Comparison of ENCODE assay signal across 9 mouse cellular contexts in genomic region chr5:139150603-139151031, GRCm38 (mm10). TPM values are rescaled to one million over a fixed set of nuclear protein-coding genes. Genes with fewer than 3 reads are reported as not detected.
DNase-seq lines count a peak whose midpoint lies in the region; ATAC-seq and TF ChIP-seq lines count a peak whose summit lies in the region.
"Had no signal": no experiment of that assay in that cellular context is flagged by ENCODE, and none has a peak within 500 bp of the region (broad histone marks: within the 10 kb centered on the region; RNA-seq: fewer than 3 reads in every experiment).

No protein-coding gene starts in this region.

- in situ Hi-C loops in CH12.LX (cut with MboI; ENCODE audit: low pct_ligation_motif_present, low pct_unique_long_range_greater_than_20kb, low sequenced_read_pairs): no loop called here

- TF ChIP-seq EP300 in CH12.LX (IDR thresholded peaks at IDR 0.05; ENCODE audit: low read length): no peak

- ATAC-seq in erythroblast, adult 5-6 weeks (replicated peaks; ENCODE audit: low FRiP score, poor library complexity, severe bottlenecking): no peak; the same call in 1 of the 2 replicates
- no peak for ATAC-seq in hindbrain, embryonic 12.5 days (ENCODE audit: low FRiP score)
- peak; percentile 20 for ATAC-seq in liver, embryonic 12.5 days
- ATAC-seq in megakaryocyte progenitor cell, adult 5-6 weeks (replicated peaks; ENCODE audit: poor library complexity): no peak; the same call in 1 of the 2 replicates

- peak overlapping the region; percentile 68 for H3K4me2 ChIP-seq in CH12.LX (ENCODE audit: insufficient read depth, low read depth, poor library complexity, severe bottlenecking)
- peak overlapping the region; percentile 98 for H3K4me2 ChIP-seq in hindbrain, embryonic 12.5 days (replicated peaks)
- H3K4me2 ChIP-seq in liver, embryonic 12.5 days: peak overlapping the region; percentile 96

- H3K9me3 ChIP-seq in erythroblast, embryonic 14.5 days (ENCODE audit: control insufficient read depth, low read length): no peaks in the 10 kb centered on the region
- H3K9me3 ChIP-seq in CH12.LX (replicated peaks; ENCODE audit: low read length): no peaks in the 10 kb centered on the region
- H3K9me3 ChIP-seq in hindbrain, embryonic 12.5 days (replicated peaks): no peaks in the 10 kb centered on the region
- H3K9me3 ChIP-seq in liver, embryonic 12.5 days (replicated peaks): no peaks in the 10 kb centered on the region

- H3K4me3 ChIP-seq in erythroblast, embryonic 14.5 days (replicated peaks): peak overlapping the region; percentile 82
- H3K4me3 ChIP-seq in CH12.LX (replicated peaks in 1 of 3; ENCODE audit: low read depth in 2 of 3, low read length in 2 of 3, poor library complexity in 1 of 3): peak overlapping the region; percentile 65 to 91 (median 91)
- H3K4me3 ChIP-seq in hindbrain, embryonic 12.5 days: peak overlapping the region; percentile 80
- H3K4me3 ChIP-seq in liver, embryonic 12.5 days: peak overlapping the region; percentile 90
- H3K4me3 ChIP-seq in olfactory bulb, adult 2 months (ENCODE audit: insufficient read depth, low read depth, low read length): peak overlapping the region; percentile 86

- H3K27ac ChIP-seq in CH12.LX (ENCODE audit: insufficient read depth, low read depth): no peak overlapping the region
- peak overlapping the region; percentile 55 for H3K27ac ChIP-seq in hindbrain, embryonic 12.5 days
- peak overlapping the region; percentile 67 for H3K27ac ChIP-seq in liver, embryonic 12.5 days
- no peak overlapping the region for H3K27ac ChIP-seq in olfactory bulb, adult 2 months (ENCODE audit: insufficient read depth, low read depth, low read length)

- under 1% methylated on average over 45 of the region's 45 CpGs for WGBS in hindbrain, embryonic 12.5 days
- WGBS in liver, embryonic 12.5 days (ENCODE audit: insufficient replicate concordance): under 1% methylated on average over 45 of the region's 45 CpGs
- under 1% methylated on average over 45 of the region's 45 CpGs for WGBS in olfactory bulb, adult 2 months

- H3K79me2 ChIP-seq in CH12.LX (replicated peaks; ENCODE audit: control insufficient read depth, extremely low read depth, insufficient read depth, poor library complexity, severe bottlenecking): no peaks in the 10 kb centered on the region

- H3K36me3 ChIP-seq in erythroblast, embryonic 14.5 days (ENCODE audit: control insufficient read depth): peaks cover 39% of the 10 kb centered on the region
- peaks cover 31 to 47% of the 10 kb centered on the region in 2 experiments for H3K36me3 ChIP-seq in CH12.LX (replicated peaks in 1 of 2; ENCODE audit: control insufficient read depth in 1 of 2, insufficient read depth in 1 of 2, low read length in 1 of 2)
- H3K36me3 ChIP-seq in hindbrain, embryonic 12.5 days: peaks cover 36% of the 10 kb centered on the region
- peaks cover 39% of the 10 kb centered on the region for H3K36me3 ChIP-seq in liver, embryonic 12.5 days

- TF ChIP-seq POLR2A in CH12.LX (IDR thresholded peaks at IDR 0.05; ENCODE audit: low read depth, low read length): no peak
- no peak for TF ChIP-seq POLR2A in olfactory bulb, adult 2 months (IDR thresholded peaks at IDR 0.05; ENCODE audit: insufficient read depth, low read depth, low read length)

- TF ChIP-seq CTCF in CH12.LX (conservative IDR thresholded peaks at IDR 0.05 in 1 of 2, IDR thresholded peaks at IDR 0.05 in 1 of 2; ENCODE audit: low read depth in 2 of 2, low read length in 2 of 2): no peak
- TF ChIP-seq CTCF in olfactory bulb, adult 2 months (IDR thresholded peaks at IDR 0.05; ENCODE audit: insufficient read depth, low read depth, low read length): no peak

- peak overlapping the region; percentile 54 for H3K9ac ChIP-seq in CH12.LX (ENCODE audit: insufficient read depth, low read depth)
- peak overlapping the region; percentile 88 for H3K9ac ChIP-seq in hindbrain, embryonic 12.5 days
- H3K9ac ChIP-seq in liver, embryonic 12.5 days: peak overlapping the region; percentile 81

- H3K4me1 ChIP-seq in erythroblast, embryonic 14.5 days (ENCODE audit: control insufficient read depth): peaks cover 35% of the 10 kb centered on the region
- H3K4me1 ChIP-seq in CH12.LX (ENCODE audit: control insufficient read depth in 1 of 2, insufficient read depth in 2 of 2): peaks cover 13 to 30% of the 10 kb centered on the region in 2 experiments; a peak in 3 of 4 replicates
- H3K4me1 ChIP-seq in hindbrain, embryonic 12.5 days: peaks cover 21% of the 10 kb centered on the region
- peaks cover 24% of the 10 kb centered on the region for H3K4me1 ChIP-seq in liver, embryonic 12.5 days
- H3K4me1 ChIP-seq in olfactory bulb, adult 2 months (ENCODE audit: control insufficient read depth, insufficient read depth, low read length): peaks cover 12% of the 10 kb centered on the region

- no peak for DNase-seq in CH12.LX (ENCODE audit: extremely low read depth)
- peak; percentile 58 to 71 for DNase-seq in cerebellum, postnatal 25 days

- no peaks in the 10 kb centered on the region for H3K27me3 ChIP-seq in erythroblast, embryonic 14.5 days (ENCODE audit: control insufficient read depth)
- no peaks in the 10 kb centered on the region for H3K27me3 ChIP-seq in CH12.LX (replicated peaks)
- no peaks in the 10 kb centered on the region for H3K27me3 ChIP-seq in hindbrain, embryonic 12.5 days
- no peaks in the 10 kb centered on the region for H3K27me3 ChIP-seq in liver, embryonic 12.5 days (replicated peaks)

- no peak for TF ChIP-seq RAD21 in CH12.LX (IDR thresholded peaks at IDR 0.05; ENCODE audit: low read depth, low read length)

- dilution Hi-C loops in CH12.LX (cut with MboI; ENCODE audit: extremely low pct_ligation_motif_present, extremely low pct_unique_long_range_greater_than_20kb, low sequenced_read_pairs): no loop called here

TF ChIP-seq in CH12.LX, 34 proteins besides CTCF, POLR2A, EP300 and RAD21:
- TF ChIP-seq PAX5 (IDR thresholded peaks at IDR 0.05; ENCODE audit: low read length): no peak
- TF ChIP-seq BHLHE40 (IDR thresholded peaks at IDR 0.05; ENCODE audit: low read depth, low read length): peak; percentile 16; the same call in 1 of the 2 replicates
- TF ChIP-seq SMC3 (IDR thresholded peaks at IDR 0.05; ENCODE audit: low read depth, low read length): no peak
- TF ChIP-seq MAZ (IDR thresholded peaks at IDR 0.05; ENCODE audit: low read depth, low read length): no peak
- TF ChIP-seq MAFK (IDR thresholded peaks at IDR 0.05; ENCODE audit: insufficient replicate concordance, low read length): no peak
- no peak for TF ChIP-seq USF1 (IDR thresholded peaks at IDR 0.05; ENCODE audit: low read depth, low read length)
- no peak for TF ChIP-seq MXI1 (IDR thresholded peaks at IDR 0.05; ENCODE audit: low read depth, low read length)
- TF ChIP-seq SIN3A (IDR thresholded peaks at IDR 0.05; ENCODE audit: low read length): no peak
- peak; percentile 70 for TF ChIP-seq NRF1 (IDR thresholded peaks at IDR 0.05; ENCODE audit: low read depth, low read length)
- TF ChIP-seq JUND (conservative IDR thresholded peaks at IDR 0.05; ENCODE audit: low read depth, low read length): no peak

RNA-seq across cellular contexts. Expression of gene Dnaaf5, which starts 0.6 kb away (rescaled TPM):
- 3.2 and 3.8 TPM in 2 replicates for polyA plus RNA-seq in erythroblast, embryonic 14.5 days (2012)
- 1.5 and 2.7 TPM in 2 replicates for total RNA-seq in erythroblast, adult 5-6 weeks (2015; ENCODE audit: low replicate concordance)
- 1.4 and 2.8 TPM in 2 replicates for total RNA-seq in erythroblast, adult 5-6 weeks (2017; ENCODE audit: low replicate concordance)
- 17.6 and 21.7 TPM in 2 replicates for total RNA-seq in CH12.LX (2012; rRNA removed)
- 13.8 and 17.9 TPM in 2 replicates for total RNA-seq in CH12.LX (2014; rRNA removed)
- 22.9 and 25.2 TPM in 2 replicates for polyA plus RNA-seq in CH12.LX (2012; ENCODE audit: insufficient read length, low read depth)
- polyA plus RNA-seq in hindbrain, embryonic 12.5 days (2016; fragmentation: Nextera tagmentation; extraction: Ambion mirVana): 6.5 and 8.0 TPM in 2 replicates
- 5.9 and 6.9 TPM in 2 replicates for polyA plus RNA-seq in liver, embryonic 12.5 days (2016; fragmentation: Nextera tagmentation; extraction: Ambion mirVana)
- not detected in 2 replicates for polyA plus RNA-seq in olfactory bulb, adult 2 months (2012; ENCODE audit: insufficient read depth, insufficient read length, low replicate concordance, missing spikeins)
- 11.6 and 15.8 TPM in 2 replicates for total RNA-seq in megakaryocyte progenitor cell, adult 5-6 weeks (2015)
- 8.1 and 9.3 TPM in 2 replicates for total RNA-seq in megakaryocyte progenitor cell, adult 5-6 weeks (2017)

RNA-seq across cellular contexts. Expression of gene Prkar1b, which starts 0.8 kb away (rescaled TPM):
- polyA plus RNA-seq in erythroblast, embryonic 14.5 days (2012): 0.01 TPM in 1 of 2 replicates, not detected in the other
- total RNA-seq in erythroblast, adult 5-6 weeks (2015; ENCODE audit: low replicate concordance): 1.0 TPM in 1 of 2 replicates, not detected in the other
- not detected in 2 replicates for total RNA-seq in erythroblast, adult 5-6 weeks (2017; ENCODE audit: low replicate concordance)
- total RNA-seq in CH12.LX (2012; rRNA removed) (not detected in 2 replicates), CH12.LX (2014; rRNA removed) (not detected in 2 replicates)
- polyA plus RNA-seq in CH12.LX (2012; ENCODE audit: insufficient read length, low read depth): not detected in 2 replicates
- 70.1 and 72.6 TPM in 2 replicates for polyA plus RNA-seq in hindbrain, embryonic 12.5 days (2016; fragmentation: Nextera tagmentation; extraction: Ambion mirVana)
- polyA plus RNA-seq in liver, embryonic 12.5 days (2016; fragmentation: Nextera tagmentation; extraction: Ambion mirVana): 3.4 and 3.9 TPM in 2 replicates
- not detected in 2 replicates for polyA plus RNA-seq in olfactory bulb, adult 2 months (2012; ENCODE audit: insufficient read depth, insufficient read length, low replicate concordance, missing spikeins)
- total RNA-seq in megakaryocyte progenitor cell, adult 5-6 weeks (2015): 0.81 and 2.6 TPM in 2 replicates
- total RNA-seq in megakaryocyte progenitor cell, adult 5-6 weeks (2017): 0.21 and 0.64 TPM in 2 replicates
- total RNA-seq: neutrophil, adult 5-6 weeks had no signal

RNA-seq across cellular contexts. Expression of gene Sun1, which starts 49.8 kb away (rescaled TPM):
- 0.91 and 1.2 TPM in 2 replicates for polyA plus RNA-seq in erythroblast, embryonic 14.5 days (2012)
- 13.0 and 18.6 TPM in 2 replicates for total RNA-seq in erythroblast, adult 5-6 weeks (2015; ENCODE audit: low replicate concordance)
- total RNA-seq in erythroblast, adult 5-6 weeks (2017; ENCODE audit: low replicate concordance): 22.7 and 41.7 TPM in 2 replicates
- total RNA-seq in CH12.LX (2012; rRNA removed) (16.7 and 18.5 TPM in 2 replicates), CH12.LX (2014; rRNA removed) (12.2 and 12.9 TPM in 2 replicates)
- 8.7 and 10.1 TPM in 2 replicates for polyA plus RNA-seq in CH12.LX (2012; ENCODE audit: insufficient read length, low read depth)
- polyA plus RNA-seq in hindbrain, embryonic 12.5 days (2016; fragmentation: Nextera tagmentation; extraction: Ambion mirVana): 50.4 and 55.3 TPM in 2 replicates
- 31.7 and 34.6 TPM in 2 replicates for polyA plus RNA-seq in liver, embryonic 12.5 days (2016; fragmentation: Nextera tagmentation; extraction: Ambion mirVana)
- polyA plus RNA-seq in olfactory bulb, adult 2 months (2012; ENCODE audit: insufficient read depth, insufficient read length, low replicate concordance, missing spikeins): not detected in 2 replicates
- total RNA-seq in megakaryocyte progenitor cell, adult 5-6 weeks (2015): 18.8 and 21.5 TPM in 2 replicates
- 37.2 and 37.4 TPM in 2 replicates for total RNA-seq in megakaryocyte progenitor cell, adult 5-6 weeks (2017)

Comparison
In these comparisons a context has a peak if more than half of its experiments do, and no peak if none do; other contexts are left out.
1. H3K27ac ChIP-seq: peak in hindbrain, embryonic 12.5 days (single experiment) and liver, embryonic 12.5 days (single experiment); none in CH12.LX (single experiment) and olfactory bulb, adult 2 months (single experiment).
2. RNA of gene Prkar1b, which starts 0.8 kb away (polyA plus RNA-seq): not detected in olfactory bulb, adult 2 months and 70.1 to 72.6 TPM in hindbrain, embryonic 12.5 days; 3.4 to 3.9 TPM in liver, embryonic 12.5 days, not detected in CH12.LX and 0.01 TPM in erythroblast, embryonic 14.5 days; every median in the first group is over 10 times any median in the second.
3. Peak in every context shown above with its lines, with median percentiles within 50 percentile points of each other: H3K4me3 ChIP-seq, H3K4me2 ChIP-seq and H3K9ac ChIP-seq.